Mouse (Mus musculus) liver, adult (tissue): ENCODE measurements around the gene Zbtb8b.

Experiments used
- GATA4 ChIP-seq: IDR thresholded peaks from 2 replicates; pipeline ENCODE4 v1.6.1; 2014; ENCODE audit warnings: mild to moderate bottlenecking, low read length; ENCODE audit not compliant: insufficient replicate concordance

Gene Zbtb8b

DNA sequence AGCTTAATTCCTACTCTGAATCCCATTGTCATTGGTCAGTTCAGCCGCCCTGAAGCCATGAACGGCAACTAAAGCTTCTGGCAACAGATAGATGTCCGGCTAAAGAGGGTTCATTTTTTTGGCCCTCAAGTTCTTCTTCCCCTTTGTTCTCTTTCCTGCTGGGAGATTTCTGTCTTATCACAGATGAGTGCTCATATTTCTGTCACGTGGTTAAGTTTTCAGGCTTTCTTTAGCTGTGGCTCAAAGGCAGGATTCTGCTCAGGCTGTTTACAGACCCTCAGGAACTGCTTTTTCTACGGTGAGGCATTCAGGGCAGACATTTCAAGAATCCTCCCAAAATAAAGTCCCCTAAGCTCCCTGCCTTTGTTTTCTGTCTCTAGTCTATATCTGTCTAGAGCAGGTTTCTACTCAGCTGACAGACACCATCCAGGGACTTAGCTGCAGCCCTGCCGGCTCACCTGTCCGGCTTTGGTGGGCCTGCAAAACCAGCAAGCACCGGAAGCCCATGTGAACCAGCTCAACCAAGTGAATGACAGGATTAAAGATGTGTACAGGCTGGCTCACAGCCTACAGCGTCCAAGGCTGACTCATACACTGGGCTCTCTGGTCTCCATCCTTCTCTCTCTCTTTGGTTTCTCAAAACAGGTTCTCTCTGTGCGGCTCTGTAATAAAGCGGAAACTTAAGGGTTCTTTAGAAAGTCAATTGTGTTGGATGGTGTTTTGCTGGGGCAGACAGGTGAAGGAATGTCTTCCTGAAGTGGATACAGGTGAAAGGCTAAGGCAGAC, 7.3 kb upstream of the Zbtb8b start:
- TF ChIP-seq GATA4: no peak

DNA sequence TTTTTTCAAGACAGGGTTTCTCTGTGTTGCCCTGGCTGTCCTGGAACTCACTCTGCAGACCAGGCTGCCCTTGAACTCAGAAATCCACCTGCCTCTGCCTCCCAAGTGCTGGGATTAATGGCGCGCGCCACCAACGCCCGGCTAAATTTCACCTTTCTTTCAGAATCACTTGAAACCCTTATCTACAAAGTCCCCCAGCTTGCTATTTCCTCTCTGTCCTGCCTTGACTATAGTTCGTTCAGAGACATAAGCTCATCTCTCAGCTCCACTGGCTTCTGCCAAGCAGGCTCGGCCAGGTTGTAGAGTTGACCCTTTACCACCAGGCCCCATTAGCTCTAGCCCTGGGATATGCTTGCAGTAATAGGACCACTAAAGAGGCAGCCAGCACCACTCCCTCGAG, 6.7 kb upstream of the Zbtb8b start:
- no peak for TF ChIP-seq GATA4

DNA sequence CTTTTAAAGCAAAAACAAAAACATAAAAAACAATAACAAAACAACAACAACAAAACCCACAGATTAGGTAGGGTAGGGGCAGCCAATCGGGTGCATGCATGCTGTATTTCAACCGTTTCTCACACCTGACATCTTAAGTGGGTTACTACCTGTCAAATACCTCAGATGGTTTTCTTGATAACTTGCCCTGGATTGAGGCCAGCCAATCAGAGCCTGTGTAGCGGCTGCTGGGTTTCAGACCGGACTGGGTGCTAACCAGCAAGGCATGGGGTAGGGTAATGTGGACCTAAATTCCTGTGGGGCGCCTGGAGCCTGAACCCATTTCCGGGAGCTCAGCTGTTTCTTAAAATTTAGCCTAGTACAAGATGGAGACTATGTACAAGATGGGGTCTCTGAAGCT, 492 bp upstream of the Zbtb8b start:
- no peak for TF ChIP-seq GATA4

DNA sequence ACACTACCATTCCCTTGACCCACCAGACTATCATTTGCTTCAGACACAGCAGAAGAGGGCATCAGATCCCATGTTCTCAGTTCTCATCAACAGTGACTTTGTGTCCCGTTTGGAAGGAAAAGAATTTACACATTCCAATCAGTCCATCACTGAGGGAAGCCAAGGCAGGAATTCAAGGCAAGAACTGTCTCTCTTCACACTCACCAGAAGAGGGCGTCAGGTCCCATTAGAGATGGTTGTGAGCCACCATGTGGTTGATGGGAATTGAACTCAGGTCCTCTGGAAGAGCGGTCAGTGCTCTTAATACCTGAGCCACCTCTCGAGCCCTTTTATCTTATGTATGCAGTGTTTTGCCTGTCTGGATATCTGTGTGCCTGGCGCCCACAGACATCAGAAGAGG, 22.3 kb downstream of the Zbtb8b start:
- TF ChIP-seq GATA4: no peak

DNA sequence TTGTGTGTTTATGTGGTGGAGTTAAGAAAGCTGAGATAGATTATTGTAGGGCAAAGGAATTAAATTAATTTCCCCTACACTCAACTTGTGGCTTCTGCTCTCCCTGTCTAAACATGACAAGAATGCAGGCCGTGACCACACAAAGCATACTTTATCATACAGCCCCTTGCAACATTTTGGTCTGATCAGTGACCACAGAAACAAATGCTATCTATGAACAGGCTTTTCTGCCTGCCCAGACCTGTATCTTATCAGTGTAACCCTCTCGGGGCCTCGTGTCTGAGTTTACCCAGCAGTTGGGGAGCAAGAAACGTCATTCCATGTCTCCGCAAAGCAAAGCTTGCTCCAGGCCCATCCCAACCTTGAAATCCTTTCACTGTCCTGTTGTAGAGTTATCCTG, 24.2 kb downstream of the Zbtb8b start:
- no peak for TF ChIP-seq GATA4

DNA sequence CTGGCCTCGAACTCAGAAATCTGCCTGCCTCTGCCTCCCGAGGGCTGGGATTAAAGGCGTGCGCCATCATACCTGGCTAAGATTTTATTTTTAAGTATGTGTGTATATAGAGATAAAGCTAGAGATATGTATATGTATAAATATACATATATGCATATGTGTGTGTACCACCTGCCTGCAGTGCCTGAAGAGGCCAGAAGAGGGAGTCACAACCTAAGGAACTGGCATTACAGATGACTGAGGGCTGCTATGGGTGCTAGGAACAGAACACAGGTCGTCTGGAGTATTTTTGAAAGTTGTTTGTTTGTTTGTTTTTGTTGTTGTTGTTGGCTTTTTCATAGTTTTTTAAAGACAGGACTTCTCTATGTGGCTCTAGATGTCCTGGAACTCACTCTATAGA, 24.8 kb downstream of the Zbtb8b start:
- TF ChIP-seq GATA4: no peak

DNA sequence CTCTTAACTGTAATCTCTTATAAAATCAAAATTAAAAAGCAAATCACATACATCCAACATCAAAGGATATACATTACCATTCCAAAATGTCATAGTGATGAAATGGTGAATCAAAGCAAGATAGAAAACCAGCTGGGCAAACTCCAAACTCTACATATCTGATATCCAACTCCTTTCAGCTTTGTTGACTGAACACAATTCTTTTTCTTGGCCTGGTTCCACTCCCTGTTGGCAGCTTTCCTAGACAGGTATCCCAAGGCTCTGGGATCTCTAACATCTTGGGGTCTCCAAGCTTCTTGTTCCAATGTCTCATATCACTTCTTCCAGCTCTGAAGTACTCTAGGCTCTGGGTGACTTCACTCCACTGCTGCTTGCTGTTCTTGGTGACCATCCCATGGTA, 29.7 kb downstream of the Zbtb8b start:
- TF ChIP-seq GATA4: no peak

DNA sequence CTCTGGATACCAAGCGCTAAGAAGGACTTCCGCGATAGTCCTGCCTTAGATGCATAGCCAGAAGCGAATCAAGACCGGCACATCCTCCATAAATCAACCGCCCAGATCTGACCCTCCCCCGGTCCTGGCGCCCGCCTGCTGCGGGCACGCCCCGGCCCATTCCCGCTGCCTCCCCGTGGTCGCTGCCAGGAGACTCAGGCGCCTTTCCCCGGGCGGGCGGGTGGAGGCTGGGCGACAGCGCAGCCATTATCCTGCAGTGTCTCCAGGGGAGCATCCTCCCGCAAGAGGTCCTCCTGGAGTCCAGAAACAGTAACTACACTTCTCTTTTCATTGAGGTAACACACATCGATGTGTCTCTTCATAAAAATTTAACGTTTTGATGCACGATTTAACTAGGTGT, 34.2 kb downstream of the Zbtb8b start:
- TF ChIP-seq GATA4: no peak; the same call in 1 of the 2 replicates

DNA sequence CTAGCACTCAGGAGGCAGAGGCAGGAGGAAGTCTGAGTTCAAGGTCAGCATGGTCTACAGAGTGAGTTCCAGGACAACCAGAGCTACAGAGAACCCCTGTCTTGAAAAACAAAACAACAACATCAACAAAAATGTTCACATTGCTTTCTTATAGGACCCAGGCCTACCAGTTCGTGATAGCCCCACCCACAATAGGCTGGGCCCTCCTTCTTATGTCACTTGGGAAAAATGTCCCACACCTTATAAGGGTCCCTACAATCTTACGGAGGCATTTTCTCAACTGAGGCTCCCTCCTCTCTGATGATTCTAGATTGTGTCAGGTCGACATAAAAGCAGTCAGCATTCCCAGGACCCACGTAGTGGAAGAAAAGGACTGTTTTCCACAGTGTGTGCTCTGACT, 40.8 kb downstream of the Zbtb8b start:
- no peak for TF ChIP-seq GATA4

DNA sequence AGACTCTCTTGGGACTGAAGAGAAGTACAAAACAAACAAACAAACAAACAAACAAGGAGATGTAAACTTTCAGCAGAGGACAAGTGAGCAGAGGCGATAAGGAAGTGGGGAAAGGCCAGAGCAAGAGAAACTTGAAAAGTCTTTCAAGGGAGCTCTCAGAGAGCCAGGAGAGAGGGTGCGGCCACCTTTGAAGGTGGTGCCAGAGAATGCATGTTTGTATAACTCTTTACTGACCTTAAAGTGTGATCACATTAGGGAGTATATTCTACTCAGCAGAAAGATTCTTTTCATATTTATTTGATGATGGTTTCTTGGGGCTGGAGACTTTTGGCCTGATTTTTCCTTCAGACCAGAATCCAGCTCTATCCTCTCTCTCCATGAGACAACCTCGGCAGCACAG, 43.7 kb downstream of the Zbtb8b start:
- TF ChIP-seq GATA4: no peak

DNA sequence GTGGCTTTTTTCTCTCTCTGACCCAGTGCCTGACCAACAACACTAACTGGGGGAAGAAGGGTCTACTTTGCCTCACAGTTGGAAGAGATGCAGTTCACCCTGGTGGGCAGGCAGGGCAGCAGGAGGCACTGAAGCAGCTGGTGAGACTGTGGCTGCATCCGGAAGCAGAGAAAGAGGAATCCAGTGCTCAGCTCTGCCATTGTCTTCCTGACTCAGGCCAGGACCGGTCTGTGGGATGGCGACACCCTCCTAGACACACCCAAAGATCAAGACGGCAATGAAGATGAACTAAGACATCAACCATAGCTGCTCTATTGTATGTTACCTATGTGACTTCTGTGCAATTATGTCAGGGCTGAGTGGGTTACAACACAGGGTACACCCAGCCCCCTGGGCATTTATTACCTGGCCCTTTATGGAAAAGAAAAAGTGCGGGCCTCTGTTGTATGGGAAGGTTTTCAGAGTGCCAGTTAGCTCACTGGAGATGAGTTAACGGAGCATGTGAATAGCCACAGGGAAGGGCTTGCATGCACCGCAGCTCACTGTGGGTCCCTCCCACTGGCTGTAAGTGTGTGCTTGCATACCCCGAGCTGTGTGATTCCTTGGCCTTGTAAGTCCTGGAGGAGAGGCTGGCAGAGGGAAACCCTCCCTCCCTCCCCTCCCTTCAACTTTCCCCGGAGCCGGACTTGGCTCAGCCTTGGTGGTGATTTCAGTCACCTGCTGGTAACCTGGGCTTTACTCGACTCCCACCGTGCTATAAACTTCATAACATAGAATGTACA, 46.4 kb downstream of the Zbtb8b start:
- TF ChIP-seq GATA4: no peak

DNA sequence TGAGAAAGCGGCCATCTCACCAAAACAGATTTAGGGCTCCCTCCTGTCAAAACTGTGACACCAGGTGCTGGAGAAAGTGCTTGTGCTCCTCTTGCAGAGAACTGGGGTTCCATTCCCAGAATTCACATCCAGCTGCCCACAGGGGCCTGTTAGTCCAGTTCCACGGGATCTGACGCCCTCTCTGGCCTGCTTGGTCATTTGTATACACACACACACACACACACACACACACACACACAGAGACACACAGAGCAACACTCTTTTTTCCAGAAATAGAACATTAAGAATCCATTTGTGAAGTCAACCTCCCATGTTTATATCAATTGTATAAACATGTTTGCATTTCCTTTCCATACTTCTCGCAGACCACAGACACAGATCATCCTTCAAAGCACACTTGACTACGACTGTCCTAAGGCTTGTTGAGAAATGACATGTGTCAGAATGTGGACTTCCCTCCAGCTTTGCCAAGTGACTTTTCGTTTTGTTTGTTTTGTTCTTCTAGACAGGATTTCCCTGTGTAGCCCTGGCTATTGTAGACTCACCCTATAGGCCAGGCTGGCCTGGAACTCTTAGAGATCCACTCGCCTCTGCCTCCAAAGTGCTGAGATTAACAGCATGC, 49.6 kb downstream of the Zbtb8b start:
- no peak for TF ChIP-seq GATA4

DNA sequence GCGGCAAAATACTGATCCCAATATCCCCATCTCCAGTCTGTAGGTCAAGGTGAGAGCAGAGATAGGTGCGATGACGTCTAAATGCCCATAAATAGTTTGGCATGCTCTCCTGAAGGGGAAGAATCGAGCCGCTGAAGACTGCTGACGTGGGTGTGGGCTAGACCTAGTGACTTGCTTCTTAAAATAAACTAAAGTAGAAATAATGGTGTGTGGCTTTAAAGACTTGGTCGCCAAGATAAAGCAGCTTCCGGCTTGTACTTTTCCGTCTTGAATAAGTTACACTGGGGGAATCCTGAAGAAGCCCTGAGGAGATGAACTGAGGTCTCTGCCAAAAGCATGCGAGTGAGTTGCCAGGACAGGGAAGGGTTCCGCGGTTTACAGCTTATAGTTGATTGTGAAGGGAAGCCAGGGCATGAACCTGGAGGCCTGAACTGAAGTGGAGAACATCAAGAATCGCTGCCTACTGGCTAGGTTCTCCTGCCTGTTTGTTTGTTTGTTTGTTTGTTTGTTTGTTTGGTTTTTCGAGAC, 50.4 kb downstream of the Zbtb8b start:
- peak; percentile 59; the same call in 1 of the 2 replicates for TF ChIP-seq GATA4

DNA sequence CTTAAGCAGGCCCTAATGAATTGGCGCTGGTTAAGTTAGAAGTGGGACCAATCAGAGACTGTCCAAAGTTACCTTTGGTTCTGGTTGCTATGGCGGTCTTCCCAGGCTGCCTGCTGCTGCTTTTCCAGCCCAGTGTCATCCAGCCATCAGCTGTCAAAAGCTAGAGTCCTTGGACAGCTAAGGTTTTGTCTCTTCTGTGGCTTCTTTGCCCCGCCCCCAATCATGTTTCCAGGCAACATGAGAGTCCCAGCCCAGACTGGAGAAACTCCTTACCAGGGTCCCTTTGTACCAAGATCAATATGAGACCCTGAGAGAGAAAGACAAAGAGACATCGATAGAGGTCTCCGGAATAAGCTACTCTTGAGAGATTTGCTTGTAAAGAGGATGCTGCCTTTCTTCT, 52.2 kb downstream of the Zbtb8b start:
- no peak for TF ChIP-seq GATA4

DNA sequence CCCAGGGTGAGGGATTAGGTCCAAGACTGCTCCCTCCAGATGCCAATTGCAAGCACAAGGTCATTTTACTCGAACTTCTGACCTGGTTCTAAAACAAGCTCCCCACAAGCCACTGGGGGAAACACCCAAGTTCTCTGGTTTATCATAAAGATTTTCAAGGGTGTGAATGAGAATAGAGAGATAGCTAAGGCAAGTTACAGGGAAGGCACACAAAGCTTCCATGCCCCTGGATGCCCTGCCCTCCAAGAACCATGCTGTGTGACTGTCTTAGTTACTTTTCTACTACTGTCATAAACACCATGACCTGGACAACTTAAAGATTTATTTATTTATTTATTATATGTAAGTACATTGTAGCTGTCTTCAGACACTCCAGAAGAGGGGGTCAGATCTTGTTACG, 53.7 kb downstream of the Zbtb8b start:
- TF ChIP-seq GATA4: no peak
